Mouse (Mus musculus): ENCODE measurements around the gene Dydc2. TPM values are rescaled to one million over a fixed set of nuclear protein-coding genes. Genes with fewer than 3 reads are reported as not detected.

Gene Dydc2
- total RNA-seq, 1 experiment from 2014 or later = not detected

- no peak for ATAC-seq (replicated peaks; ENCODE audit: insufficient number of reproducible peaks, low FRiP score, low TSS enrichment, poor library complexity, severe bottlenecking)
Observed at GRCm38 (mm10) chr14:41006263-41006662, 62.7 kb downstream of the Dydc2 start.

- ATAC-seq (replicated peaks; ENCODE audit: insufficient number of reproducible peaks, low FRiP score, low TSS enrichment, poor library complexity, severe bottlenecking) = no peak
Observed at GRCm38 (mm10) chr14:41005716-41006115, 63.3 kb downstream of the Dydc2 start.

DNA sequence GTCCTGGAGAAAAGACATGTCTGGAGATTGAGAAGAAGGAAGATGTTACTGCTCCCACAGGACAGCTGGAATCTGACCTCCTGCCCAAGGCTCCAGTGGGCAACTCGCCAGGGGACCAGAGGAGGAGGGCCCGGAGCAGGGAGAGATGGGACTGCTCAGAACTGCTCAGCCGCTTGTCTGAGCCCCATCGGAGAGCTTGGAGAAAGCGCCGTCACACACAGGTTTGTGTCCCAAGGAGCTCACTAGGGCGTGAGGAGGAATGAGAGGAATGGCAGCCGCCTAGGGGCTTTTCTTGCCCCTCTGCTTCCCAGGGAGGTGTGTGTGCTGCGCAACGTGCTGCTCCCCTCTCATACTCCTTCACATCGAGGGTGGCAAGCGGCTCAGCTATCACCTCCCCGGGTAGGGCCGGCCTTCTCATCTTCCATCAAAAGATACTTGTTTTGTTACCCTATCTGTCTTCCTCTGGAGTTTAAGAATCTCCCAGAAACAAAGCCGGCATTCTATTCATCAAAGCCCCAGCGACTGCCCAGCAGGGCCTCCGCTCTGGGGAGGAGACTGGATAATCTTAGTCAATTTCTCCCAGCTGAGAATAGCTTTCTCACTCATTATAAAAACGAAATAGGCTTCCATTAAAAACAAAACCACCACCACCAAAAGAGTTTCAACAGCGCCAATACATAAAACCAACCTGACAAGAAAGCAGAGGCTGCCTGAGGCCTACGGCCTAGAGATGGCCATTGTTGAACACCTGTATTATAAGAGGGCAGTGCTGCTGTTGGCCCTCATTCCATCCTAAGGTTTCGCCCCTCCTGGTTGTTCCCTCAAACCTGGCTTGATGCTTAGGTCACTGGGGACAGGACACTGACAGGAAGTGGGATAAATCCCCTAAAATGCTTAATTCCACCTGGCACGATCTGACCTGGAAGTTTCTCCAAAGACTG, 64.5 kb downstream of the Dydc2 start:
- ATAC-seq (replicated peaks; ENCODE audit: insufficient number of reproducible peaks, low FRiP score, low TSS enrichment, poor library complexity, severe bottlenecking) = no peak

- no peak for ATAC-seq (replicated peaks; ENCODE audit: insufficient number of reproducible peaks, low FRiP score, low TSS enrichment, poor library complexity, severe bottlenecking)
Observed at GRCm38 (mm10) chr14:41001576-41001975, 67.4 kb downstream of the Dydc2 start.

GRCm38 (mm10) chr14:41000801-41001200, 68.2 kb downstream of the Dydc2 start:
- ATAC-seq (replicated peaks; ENCODE audit: insufficient number of reproducible peaks, low FRiP score, low TSS enrichment, poor library complexity, severe bottlenecking) = no peak

DNA sequence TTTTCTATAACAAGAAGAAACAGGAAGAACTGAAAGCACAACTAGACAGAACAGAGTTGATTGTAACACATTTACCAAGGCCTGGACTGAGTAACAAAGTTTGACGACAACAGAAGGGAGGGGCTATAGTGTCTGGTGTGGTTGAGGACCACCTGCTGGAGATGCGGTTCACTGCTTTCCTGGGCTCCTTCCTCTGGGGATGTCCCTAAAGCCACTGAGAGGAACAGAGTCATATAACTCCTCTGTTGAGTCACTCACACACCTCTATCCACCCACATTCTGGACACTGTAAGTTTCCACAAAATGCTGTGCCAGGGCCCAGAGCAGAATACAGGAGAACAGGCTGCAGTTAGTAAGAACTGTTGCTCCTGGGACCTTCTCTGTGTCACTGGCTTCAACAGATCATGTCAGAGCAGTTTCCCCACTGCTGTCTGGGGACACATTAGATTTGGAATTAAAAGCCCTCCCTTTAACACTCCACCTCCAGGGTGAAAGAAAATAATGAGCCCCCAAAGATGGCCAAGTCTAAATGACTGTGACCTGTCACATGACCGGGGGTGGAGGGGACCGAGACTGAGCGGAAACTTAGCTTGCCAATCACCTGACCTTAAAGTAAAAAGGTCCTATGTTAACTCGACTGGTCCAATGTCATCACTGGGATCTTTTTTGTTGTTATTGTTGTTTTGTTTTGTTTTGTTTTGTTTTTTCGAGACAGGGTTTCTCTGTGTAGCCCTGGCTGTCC, 68.9 kb downstream of the Dydc2 start:
- peak; percentile 83 for ATAC-seq (replicated peaks; ENCODE audit: insufficient number of reproducible peaks, low FRiP score, low TSS enrichment, poor library complexity, severe bottlenecking)

Other genes starting within 250 kb of the Dydc2 start
- 1.1 to 4.8 TPM (median 1.5 TPM) in 3 replicates for gene Sh2d4b, start 175.9 kb downstream of the Dydc2 start, total RNA-seq (2017)
- 52.3 to 82.1 TPM (median 68.3 TPM) in 3 replicates for gene Tspan14, start 102.4 kb downstream of the Dydc2 start, total RNA-seq (2017)
- gene Fam213a, start 55.4 kb downstream of the Dydc2 start, total RNA-seq (2017) = 21.0 to 81.0 TPM (median 74.2 TPM) in 3 replicates
- gene Dydc1, start 3.7 kb upstream of the Dydc2 start, total RNA-seq (2017) = not detected in 3 replicates
- not detected in 3 replicates for gene Mat1a, start 35.8 kb upstream of the Dydc2 start, total RNA-seq (2017)
- not detected in 3 replicates for gene Sftpa1, start 62.6 kb upstream of the Dydc2 start, total RNA-seq (2017)
- not detected in 3 replicates for gene Mbl1, start 82.2 kb upstream of the Dydc2 start, total RNA-seq (2017)
- gene Sftpd, start 115.9 kb upstream of the Dydc2 start, total RNA-seq (2017) = not detected in 3 replicates
- not detected in 3 replicates for gene Gm2832, start 209.6 kb upstream of the Dydc2 start, total RNA-seq (2017)